Mouse (Mus musculus) layer of hippocampus, adult 8-10 months (tissue): ENCODE data around the gene Dnajc28. TPM values are rescaled to one million over a fixed set of nuclear protein-coding genes. Genes with fewer than 3 reads are reported as not detected.

Source experiments
- DNase-seq, 2 experiments: peaks; one replicate each; pipeline ENCODE4 v3.0.0; 2022; ENCODE audit warnings: low spot score in 2 of 2
- total RNA-seq, 4 experiments: library from RNA; stranded (reverse); gene quantifications; 2 replicates each; pipeline ENCODE4 v1.2.4; 2022

The Dnajc28 gene
- total RNA-seq, 4 experiments from 2014 or later = 7.6 to 13.5 (median 8.8) TPM

DNA sequence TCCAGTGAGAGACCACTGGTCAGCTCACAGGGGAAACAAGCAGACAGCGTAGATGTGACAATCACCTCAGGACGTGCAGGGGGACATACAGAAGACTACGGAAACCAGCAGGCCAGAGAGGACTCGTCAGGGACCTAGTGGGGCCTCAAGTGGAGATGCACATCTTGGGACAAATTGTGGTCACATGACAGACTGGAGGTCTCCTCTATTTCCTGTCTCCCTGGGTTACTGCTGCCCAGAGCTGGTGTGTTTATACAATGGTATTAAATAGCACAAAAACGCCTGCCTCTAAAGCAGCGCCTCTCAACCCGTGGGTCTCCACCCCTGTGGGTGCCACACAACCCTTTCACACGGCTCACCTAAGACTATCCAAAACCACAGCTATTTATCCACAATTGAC, 26.7 kb downstream of the Dnajc28 start:
- no peak for DNase-seq

DNA sequence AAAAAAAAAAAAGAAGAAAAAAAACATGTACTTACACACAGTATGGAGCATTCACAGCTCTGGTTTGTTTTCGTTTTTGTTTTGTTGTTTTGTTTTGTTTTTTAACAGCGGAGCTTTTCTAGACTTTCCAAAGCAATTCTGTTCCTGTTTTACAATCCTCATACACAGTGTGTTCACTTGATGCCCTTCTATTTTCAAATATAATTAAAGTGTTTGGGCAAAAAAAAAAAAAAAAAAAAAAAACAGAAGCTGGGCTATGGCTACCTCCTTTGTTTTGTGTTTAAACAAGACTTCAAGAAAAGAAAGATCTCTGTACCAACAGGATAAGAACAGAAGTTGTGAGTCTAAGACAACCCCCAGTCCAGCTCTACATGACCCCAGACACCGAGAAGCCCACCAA, 30.1 kb downstream of the Dnajc28 start:
- DNase-seq = no peak

- DNase-seq = no peak
Measured at GRCm38 (mm10) chr16:91587730-91588453, 30.9 kb downstream of the Dnajc28 start.

GRCm38 (mm10) chr16:91586244-91586643, 32.6 kb downstream of the Dnajc28 start:
- DNase-seq = no peak

- DNase-seq = no peak
Measured at GRCm38 (mm10) chr16:91585617-91586016, 33.2 kb downstream of the Dnajc28 start.

- DNase-seq = no peak
Measured at GRCm38 (mm10) chr16:91582307-91582706, 36.5 kb downstream of the Dnajc28 start.

- DNase-seq = peak; percentile 38 to 47
Measured at GRCm38 (mm10) chr16:91578980-91579720, 39.7 kb downstream of the Dnajc28 start.

GRCm38 (mm10) chr16:91575151-91575550, 43.7 kb downstream of the Dnajc28 start:
- DNase-seq = no peak

- no peak for DNase-seq
Measured at GRCm38 (mm10) chr16:91571105-91571504, 47.7 kb downstream of the Dnajc28 start.

GRCm38 (mm10) chr16:91568960-91569359, 49.9 kb downstream of the Dnajc28 start:
- DNase-seq = no peak

DNA sequence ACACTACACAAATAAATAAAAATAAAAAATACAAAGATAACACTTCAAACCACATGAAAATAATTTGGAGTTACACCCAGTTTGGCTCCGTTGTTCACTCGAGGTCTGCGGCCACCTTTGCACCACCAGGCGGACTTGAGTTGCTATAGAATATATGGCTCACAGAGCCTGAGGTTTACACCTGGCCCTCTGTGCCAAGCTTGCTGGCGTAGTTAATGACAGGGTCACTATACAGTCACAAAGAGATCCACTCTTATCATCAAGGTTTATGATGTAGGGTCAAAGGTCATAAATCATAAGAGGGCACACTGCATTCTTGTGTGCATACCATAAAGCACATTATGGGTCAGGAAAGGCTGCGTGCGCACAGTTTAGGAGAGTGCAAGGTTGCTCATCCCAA, 52.8 kb downstream of the Dnajc28 start:
- DNase-seq = no peak

DNA sequence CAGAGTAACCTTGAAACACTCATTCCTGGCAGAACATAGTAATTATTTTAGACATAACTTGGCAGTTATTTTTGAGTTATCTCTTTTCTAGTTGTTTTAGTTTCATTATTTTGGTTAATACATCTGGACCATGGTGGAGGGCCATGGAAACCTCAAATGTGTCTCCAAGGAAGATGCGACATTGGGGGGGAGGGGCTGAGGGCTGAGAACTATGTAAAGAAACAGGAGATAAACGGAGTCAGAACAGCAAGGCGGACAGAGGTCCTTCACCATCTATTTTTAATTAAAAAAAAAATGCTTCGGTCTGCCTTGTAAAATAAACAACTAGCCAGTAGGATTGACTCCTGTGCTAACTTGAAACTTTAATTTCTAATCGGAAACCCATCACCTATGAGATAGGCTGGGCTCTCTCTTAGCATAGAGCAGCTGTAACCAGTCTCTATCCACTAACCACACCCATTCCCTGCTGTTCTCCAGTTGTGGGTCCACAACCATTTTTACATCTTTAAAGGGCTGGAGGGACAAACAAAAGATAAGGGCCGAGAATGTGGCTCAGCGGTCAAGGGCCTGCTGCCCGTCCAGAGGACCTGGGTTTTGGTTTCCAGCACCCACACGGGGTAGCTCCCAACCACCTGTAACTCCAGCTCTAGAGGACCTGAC, 53.4 kb downstream of the Dnajc28 start:
- no peak for DNase-seq

GRCm38 (mm10) chr16:91564580-91565291, 54.1 kb downstream of the Dnajc28 start:
- DNase-seq = no peak

Other genes with a start within 250 kb of the Dnajc28 start
- 10 to 100 TPM; 21.3 to 48.8 (median 34.5) TPM for gene Ifnar2, start 246.2 kb downstream of the Dnajc28 start, total RNA-seq
- gene Gm21970, start 227.3 kb downstream of the Dnajc28 start, total RNA-seq = under 1 TPM in 1 of 4 experiments, not detected in 3; 0.72 TPM
- gene Il10rb, start 212.9 kb downstream of the Dnajc28 start, total RNA-seq = 10 to 100 TPM in 3 of 4 experiments, 1 to 10 TPM in 1; 9.6 to 18.3 (median 14.3) TPM
- 10 to 100 TPM; 44.9 to 54.0 (median 48.4) TPM for gene Ifnar1, start 133.8 kb downstream of the Dnajc28 start, total RNA-seq
- 10 to 100 TPM; 38.9 to 52.7 (median 46.3) TPM for gene Ifngr2, start 72.0 kb downstream of the Dnajc28 start, total RNA-seq
- gene Tmem50b, start 21.2 kb downstream of the Dnajc28 start, total RNA-seq = 100 to 1,000 TPM in 2 of 4 experiments, 10 to 100 TPM in 2; 78.8 to 108 (median 89.8) TPM
- gene Gart, start 27.9 kb upstream of the Dnajc28 start, total RNA-seq = 10 to 100 TPM; 51.4 to 67.0 (median 56.2) TPM
- 100 to 1,000 TPM; 240 to 273 (median 257) TPM for gene Son, start 28.5 kb upstream of the Dnajc28 start, total RNA-seq
- gene Donson, start 69.7 kb upstream of the Dnajc28 start, total RNA-seq = 10 to 100 TPM; 20.7 to 25.7 (median 22.6) TPM
- 100 to 1,000 TPM; 106 to 131 (median 119) TPM for gene Cryzl1, start 109.9 kb upstream of the Dnajc28 start, total RNA-seq
- gene Itsn1, start 110.3 kb upstream of the Dnajc28 start, total RNA-seq = 100 to 1,000 TPM; 141 to 206 (median 179) TPM